Mouse (Mus musculus): Measurements from ENCODE around the gene Serpina3a.
"Not testable (repeated sequence)": the region's sequence is repeated elsewhere in the genome, so short reads cannot be mapped to it uniquely, and the experiment has no call there.

Serpina3a gene

DNA sequence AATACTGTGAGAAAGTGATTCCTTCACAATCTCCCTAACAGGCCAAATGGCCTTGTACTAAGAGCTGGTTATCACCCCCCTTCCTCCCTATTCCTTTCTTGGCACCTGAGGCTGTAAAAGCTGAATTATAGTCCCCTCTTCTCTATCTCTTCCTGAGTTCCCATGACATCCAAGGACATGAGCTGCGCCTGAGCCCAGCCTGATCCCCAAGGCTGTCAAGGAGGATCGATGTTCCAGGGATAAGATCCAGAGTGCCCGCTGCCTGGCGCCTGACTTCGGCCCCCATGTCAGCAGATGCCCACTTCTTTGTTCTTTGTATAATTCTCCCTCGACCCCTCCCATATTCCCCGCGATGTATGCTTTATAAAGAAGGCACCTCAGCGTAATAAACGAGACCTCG lies at the start of gene Serpina3a:
Gene Serpina3a (plus strand): TSS at position 392 of the 400 bp plus-strand sequence.
- not testable (repeated sequence) for DNase-seq

DNA sequence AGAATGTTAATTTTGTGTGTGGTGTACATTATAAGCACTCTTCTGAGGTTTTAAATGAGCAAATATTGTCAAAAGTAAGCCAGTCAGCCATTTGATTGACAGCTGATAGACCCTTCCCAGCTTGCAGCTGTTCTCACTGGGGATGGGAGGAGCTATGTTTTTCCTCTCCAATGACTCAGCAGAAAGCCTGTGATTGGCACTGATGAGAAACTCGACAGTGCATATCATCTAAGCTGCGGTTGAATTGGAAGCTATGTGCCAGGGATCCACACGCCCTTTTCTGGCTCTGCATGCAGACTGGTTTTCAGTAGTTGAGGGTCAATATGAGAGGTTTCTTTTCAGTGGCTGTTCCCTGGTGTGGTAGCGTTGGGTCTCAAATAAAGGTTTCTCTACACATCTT lies 48.0 kb upstream of the Serpina3a start:
- DNase-seq = no peak

DNA sequence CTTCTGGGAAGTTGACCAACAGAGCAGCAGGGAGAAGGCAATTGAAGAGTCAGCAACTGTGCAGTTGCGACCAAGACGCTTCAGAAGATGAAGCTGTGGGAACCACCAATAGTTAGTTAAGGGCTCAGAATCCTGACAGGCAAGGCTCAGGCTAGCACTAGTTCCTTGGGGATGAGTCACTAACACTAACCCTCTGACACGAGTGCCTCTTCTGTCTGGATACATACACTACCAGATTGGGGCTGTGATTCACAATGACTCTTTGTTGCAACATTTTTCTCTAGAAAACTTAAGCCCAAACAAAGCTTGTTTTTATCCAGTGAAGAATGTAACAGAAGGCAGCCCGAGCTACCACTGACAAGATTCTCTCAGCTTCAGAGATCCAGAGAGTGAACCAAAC lies 47.5 kb upstream of the Serpina3a start:
- DNase-seq = no peak

DNA sequence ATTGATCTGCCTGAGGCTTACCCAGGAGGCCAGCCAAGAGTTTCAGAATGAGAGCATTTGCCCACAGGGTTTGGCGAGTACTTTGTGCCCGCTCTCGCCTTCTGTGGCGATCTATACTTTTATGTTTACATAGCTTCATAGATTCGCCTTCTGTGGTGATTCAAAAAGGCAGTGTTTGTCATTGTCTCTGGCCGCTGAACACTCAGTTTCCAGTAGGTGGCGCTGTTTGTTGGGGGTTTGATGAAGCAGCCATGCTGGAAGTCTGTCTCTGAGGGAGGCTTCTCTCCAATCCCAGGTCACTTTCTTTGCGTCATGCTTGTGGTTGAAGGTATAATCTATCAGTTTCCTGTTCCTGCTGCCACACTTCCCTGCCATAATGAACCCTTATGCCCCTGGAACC lies 46.3 kb upstream of the Serpina3a start:
- peak; percentile 21 for DNase-seq

DNA sequence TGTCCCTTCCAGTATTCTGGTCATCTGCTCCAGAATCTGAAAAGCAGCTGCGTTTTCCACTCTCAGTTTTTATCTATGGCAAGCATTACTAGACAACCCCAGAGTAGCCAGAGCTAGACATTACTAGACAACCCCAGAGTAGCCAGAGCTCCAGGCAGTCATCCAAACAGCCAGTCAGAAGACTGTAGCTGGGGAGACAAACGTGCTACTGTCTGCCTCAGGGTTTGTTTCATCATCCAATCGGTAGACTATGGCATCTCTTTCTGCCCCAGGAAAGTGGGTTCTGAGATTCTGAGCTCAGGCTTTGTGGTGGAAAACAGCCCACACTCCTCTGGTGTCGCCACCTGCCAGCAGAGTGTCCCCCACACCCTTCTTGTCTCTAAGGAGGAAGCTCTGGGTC lies 45.0 kb upstream of the Serpina3a start:
- peak; percentile 24 for DNase-seq

DNA sequence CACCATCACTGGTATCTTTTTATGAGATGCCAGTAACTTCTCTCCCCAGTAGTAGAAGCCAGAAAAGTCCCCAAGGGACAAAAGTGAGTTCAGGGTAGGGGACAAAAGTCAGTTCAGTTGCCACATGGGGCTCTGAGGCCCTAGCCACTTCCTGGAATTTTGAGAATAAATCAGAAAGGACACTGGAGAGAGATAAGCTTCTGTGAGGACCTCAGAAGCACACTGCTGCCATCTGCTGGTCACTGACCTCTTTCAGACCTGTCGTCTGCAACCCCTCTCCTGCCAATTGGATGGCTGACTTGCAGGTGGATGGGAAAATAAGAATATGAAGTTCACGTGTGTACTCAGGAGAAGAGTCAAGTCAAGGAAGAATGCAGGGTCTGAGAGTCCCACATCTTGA lies 42.9 kb upstream of the Serpina3a start:
- peak; percentile 41 for DNase-seq

DNA sequence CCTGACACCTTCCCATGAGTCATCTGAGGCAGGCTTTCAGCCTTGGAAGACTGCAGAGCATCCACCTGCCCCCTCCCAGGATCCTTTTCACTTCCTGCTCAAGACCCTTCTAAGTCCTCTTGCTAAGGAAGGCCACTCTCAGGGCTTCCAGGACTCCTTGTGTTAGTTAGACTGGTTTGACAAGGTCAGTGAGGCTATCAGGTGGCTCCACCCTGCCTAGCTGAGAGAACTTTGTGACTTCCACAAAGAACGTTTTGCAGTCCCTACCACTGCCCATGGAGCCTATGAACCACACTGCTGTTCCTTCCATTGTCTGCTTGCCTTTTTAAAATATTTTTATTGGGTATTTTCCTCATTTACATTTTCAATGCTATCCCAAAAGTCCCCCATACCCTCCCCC lies 40.8 kb upstream of the Serpina3a start:
- DNase-seq = no peak

DNA sequence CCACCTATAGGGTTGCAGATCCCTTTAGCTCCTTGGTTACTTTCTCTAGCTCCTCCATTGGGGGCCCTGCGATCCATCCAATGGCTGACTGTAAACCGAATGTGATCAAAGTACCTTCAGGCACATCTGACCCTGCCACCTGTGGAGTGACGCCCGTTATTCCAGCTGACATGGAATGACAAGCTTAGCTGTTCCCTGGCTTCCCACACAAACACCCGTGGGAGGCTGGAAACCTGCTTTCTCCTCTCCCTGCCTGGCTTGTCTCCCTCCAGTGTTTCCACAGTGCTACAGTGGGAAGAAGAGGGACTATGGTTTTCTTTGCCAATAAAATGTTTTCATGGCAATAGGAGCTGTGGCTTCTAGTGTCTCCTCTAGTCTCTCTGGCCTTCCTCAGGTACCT lies 40.2 kb upstream of the Serpina3a start:
- DNase-seq = no peak

DNA sequence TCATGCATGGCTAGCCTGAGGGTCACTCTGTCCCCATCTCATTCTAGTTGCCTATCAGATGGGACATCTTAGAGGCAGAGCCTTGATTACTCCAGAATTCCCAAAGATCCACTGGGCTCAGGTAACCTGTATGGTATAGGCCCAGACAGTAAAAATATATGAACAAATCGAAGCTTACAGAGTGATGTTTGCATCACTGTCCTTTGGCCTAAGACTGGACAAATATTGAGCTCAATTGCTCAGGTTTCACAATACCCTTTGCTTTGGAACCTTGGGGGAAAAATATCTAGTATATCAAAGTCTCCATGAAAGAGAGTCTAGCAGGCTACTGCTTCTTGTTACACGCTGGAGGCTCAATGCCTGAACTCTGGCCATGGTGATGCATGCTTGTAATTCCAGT lies 22.4 kb upstream of the Serpina3a start:
- no peak for DNase-seq

DNA sequence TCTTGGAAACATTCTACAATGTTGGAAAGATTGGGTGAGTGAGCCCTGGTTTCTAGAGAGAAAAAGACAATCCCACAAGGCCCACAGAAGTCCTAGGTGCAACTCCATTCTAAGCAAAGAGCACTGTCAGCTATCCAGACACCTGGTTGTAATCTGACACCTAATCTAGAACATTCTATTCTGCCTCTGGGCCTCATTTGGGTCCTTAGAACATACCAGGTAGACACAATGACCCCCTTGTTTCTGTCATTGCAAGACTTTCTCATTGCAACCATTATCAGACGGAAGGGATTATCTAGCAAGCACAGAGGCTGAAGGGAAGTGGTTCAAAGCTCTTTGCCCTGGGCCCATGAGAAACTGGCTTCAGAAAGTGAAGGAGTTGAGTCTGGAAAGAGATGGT lies 21.2 kb upstream of the Serpina3a start:
- no peak for DNase-seq

DNA sequence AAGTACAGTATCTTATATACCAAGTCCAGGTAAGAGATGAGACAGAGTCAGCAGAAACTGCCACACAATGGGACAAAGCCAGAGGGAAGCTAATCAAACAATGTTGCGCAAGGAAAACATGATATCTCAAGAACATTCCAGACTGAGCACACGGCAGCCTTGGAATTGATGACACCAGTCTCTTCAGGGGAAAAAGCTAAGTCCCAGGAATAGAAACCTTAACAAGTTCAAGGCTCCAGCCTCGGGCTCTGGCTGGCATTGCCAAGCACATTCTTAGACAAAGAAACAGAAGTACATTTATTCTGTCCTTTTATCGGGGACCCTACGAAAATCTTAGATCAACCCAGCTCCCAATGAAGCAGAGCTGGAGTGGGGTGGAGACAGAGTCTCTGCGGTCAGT lies 11.8 kb upstream of the Serpina3a start, which contains the start of gene Serpina5:
Gene Serpina5 (plus strand): TSS at position 346 of the 400 bp plus-strand sequence.
- DNase-seq = no peak

DNA sequence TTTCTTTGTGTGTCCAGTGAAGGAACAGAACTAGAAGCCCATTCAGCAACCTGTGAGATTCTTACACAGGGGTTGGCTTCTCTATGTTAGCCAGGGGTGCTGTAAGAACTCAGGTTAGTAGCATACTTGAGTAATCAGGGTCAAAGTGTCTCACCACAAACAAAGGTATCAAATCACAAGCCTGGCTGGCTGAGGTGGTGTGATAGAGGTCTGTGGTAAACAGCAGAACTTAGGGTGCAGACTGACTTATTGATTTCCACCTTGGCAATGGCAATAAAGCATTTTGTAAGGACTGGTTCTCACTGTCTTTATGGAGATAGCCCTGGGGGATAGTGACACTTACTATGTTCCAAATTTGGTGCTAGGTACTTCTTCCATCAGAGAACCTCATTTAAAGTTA lies 6.7 kb upstream of the Serpina3a start:
- DNase-seq = no peak

DNA sequence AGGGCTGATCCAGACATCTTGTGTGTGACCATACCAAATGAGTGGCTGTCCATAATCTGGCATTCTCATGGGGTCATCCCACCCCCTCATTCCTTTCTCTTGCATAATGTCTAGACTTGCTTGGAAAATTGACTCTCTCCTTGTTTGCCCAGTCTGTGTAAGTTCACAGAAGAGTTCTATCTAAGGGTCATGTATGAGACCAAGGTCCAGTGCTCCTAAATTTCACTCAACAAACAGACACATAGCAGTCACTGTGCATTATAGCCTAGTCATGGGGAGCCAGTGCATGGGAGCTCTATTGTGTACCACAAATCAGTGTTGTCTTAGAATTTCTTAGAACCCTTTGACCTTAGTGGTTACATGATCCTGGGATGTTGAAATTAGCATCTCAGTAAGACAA lies 5.6 kb upstream of the Serpina3a start:
- DNase-seq = no peak

DNA sequence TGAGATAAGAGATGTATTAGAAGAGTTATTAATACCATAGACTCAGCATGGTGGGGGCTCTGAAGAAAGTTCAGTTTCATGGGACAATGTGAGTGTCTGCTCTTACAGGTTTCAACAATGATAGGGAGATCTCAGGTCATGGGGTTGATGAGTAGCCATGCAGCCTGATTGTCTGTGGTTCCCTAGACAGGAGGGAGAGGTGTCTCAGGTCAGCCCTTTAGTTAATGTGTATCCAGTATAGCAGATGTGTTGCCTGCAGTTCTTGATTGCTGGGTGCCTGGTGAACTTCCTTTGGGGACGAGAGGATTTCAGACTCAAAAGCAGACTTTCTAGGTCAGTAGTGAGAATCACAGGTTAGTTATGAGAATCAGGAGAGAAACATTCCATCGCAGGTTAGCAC lies 4.0 kb upstream of the Serpina3a start:
- no peak for DNase-seq

DNA sequence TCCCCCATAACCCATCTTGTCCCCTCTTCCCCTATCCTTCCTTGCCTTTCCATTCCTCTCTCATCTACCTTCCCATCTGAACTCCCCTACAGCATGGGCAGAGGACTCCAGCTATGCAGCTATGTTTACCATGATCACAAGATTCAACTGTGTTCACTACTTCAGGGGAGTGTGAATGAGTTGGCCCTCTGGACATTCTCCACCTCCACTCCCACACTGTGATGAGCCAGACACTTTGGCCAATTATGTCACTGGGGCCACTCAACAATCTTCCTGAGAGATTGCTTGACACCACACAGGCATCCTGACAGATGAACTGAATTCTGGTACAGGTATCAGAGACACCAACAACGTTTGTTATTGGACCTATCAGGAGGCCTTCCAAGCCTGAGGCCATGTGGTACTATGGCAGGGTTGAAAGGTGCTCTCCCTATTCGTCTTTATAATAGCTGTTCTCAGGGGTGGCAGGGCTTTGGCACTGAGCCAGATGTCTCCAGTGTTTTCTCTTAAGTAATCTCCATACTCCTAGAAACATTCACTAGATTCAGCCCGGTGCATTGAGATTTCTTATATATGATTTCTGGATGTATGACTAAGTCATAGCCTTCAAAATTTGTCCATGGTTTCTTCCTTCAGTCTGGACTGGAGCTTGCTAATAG lies 2.5 kb downstream of the Serpina3a start:
- no peak for DNase-seq

DNA sequence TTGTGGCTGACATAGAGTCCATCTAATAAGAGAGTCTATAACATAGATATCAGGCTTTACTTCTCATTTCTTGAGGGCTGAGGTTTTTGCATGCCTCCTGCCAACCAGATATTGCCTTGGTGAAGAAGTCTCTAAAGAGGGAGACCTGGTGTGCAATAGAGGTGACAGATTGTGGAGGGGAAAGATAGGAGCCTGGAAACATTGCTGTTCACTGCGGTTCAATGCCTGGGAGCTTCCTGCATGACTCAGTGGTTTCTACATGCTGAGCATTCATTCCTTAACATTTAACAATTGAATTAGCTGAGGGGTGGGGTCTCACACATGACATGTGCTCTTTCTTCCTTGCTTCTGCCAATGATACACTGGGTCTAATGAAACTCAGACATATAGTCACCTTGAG lies 10.6 kb downstream of the Serpina3a start:
- DNase-seq = no peak

DNA sequence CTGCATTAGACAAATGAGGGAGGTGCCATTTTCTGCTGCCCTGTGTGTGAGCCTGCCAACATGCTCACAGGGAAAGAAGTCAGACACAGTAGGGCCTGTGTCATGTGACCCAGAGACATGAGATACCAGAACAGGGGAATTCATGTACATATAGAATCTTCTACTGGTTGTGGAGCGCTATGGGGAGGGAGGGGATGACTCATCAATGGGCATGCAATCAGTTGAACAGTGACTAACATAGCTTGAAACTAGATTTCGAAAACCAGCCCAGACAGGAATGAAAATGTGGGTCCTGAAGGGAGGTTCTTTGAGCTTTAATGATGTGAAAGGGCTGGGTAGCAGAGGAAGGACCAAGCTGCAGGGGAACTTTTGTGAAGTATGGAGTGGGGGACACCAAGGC lies 11.5 kb downstream of the Serpina3a start:
- no peak for DNase-seq

DNA sequence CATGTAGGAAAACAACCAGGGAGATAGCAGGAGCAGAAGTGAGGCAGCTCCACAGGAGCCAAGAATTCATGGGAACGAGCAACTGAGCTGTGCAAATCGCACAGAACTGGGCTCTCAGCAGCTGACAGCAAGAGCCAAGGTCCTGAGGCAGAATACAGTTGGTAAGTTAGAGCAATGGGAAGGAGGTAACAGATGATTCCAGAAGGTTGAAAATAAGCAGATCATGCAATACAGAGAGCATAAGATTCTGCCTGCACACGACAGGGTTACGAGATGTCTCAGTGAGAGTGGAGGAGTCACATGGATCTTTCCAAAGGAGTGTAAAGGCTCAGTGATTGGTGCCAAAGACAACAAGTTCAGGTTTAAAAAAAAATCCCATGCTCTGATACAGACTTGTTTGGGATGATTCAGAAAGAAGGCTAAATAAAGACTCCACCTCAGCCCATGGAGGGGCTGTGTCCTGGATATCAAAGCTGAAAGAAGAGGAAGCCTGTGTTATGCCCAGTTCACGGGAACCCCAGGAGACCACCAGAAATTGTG lies 12.6 kb downstream of the Serpina3a start:
- DNase-seq = no peak

DNA sequence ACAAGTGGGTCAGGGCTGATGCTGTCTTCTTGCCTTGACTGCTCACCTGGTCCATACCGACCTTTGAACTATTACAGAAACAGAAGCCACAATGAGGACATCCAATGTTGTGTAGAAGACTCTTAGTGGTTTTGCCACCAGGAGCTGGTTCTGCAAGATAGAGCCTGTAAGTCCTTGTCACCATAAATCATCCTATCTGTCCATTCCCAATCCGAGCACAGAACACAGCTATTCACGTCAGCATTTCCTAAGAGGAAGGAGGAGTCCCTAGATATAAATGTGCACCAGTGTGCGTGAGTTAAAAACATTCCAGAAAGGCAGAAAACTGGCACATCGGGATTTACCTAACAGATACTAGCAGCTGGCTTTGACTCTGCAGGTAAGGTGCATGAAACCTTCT lies 15.2 kb downstream of the Serpina3a start, which contains the start of gene Serpina3b:
Gene Serpina3b (plus strand): TSS at position 301 of the 400 bp plus-strand sequence.
- DNase-seq = no peak

DNA sequence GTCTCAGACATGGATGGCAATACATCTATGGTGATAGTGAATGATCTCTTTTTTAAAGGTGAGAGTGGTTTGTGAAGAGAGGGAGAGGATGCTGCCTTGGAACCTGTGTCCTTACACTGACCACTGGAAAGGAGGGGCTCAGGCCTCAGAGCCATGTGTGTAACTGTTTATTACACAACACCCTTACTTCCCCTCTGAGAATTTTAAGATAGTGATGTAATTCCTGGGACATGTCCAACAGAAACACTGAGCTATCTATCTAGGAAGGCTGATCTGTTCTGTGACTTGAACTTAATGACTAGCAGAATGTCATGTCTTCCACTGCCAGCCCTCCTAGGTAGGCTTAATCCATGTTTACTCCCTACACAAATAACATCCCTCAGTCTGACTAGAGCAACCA lies 18.5 kb downstream of the Serpina3a start:
- DNase-seq = no peak

DNA sequence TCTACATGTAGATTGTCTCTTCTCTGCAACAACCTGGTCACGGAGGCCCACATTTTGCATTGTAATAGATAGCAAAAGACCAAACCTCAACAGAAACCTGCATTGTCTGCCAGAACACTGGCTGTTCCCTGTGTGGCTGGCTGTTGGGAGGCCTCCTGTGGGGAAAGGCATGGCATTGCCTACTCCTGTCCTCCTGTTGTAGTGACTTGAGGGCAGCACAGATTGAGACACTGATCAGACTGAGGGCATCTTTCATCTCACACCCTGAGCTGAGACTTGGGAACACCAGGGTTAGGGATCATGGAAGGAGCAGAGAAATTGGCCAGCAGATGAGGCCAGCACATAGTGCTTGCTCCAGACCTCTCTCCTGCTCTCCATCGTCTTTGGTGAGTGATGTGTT lies 25.7 kb downstream of the Serpina3a start:
- no peak for DNase-seq

DNA sequence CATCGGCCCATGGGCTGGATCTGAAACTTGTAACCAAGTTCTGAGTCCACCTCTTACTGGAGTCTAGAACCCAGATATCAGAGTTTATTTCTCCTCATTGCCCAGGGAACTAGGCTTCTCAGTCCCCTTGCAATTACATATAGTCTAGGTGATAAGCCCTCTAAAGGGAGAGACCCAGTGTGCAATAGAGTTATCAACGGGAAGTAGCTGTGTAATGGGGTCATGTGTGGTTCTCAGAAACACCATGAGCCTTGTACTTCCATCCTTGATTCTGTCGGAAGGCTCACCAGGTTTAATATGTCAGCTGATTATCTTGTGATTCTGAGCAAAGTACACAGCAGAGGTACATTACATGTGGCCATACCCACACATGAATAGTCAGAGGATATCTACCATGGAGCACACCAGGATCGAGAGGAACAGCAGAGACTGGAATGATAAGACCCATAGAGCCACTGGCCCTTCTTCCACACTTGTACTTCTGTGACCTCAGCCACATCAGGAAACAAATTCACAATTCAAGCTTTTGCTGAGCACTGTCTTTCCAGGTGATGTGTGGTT lies 28.1 kb downstream of the Serpina3a start:
- no peak for DNase-seq

DNA sequence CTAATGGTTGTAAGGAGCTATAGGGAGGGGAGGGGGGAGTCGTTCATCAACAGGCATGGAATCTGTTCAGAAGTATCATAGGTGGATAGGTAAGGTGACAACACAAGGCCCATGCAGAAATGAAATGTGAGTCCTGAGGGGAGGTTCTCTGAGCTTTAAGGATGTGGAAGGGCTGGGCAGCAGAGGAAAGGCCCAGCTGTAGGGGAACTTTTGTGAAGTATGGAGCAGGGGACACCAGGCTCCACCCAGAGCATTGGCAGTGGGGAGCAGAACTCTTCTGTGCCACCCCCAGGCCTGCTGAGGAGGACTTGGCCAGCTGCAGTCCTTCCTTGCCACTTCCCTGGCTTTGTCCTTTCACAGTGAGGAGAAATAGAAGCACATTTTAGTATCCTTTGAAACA lies 29.0 kb downstream of the Serpina3a start:
- no peak for DNase-seq

DNA sequence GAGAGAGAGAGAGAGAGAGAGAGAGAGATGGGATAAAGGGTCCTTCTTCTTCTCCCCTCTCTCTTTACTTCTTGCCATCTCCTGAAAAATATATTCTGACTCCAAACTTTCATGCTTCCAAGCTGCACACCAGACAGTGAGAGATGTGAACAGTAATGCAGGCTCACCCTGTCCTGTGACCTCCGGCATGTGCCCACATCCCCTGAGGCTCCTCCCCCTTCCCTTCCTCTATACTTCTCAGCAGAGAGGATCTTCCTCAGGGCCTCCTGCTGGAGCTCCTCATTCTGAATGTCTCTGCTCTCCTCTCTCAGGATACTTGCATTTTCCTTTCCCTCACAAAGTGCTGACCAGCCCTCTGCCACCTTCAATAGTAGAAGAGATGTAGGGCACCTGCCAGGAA lies 29.9 kb downstream of the Serpina3a start:
- no peak for DNase-seq

DNA sequence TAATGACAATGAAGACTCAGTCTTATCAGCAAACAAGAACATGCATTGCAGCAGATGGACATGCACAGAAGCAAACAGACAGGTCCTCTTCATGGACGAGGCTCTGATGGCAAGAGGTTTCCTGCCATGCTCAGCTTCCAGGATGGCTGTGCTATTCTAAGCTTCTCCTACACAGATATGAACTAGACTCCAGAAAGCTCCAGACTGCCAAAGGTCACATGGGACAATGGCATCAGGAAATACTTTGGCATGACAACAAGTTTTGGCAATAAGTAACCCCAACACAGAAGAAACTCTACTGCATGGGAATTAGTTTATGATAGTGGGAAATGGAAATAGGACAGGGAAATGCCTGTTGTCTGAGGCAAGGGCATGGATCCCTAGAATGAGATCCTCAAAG lies 30.8 kb downstream of the Serpina3a start:
- DNase-seq = no peak

Measured in cerebellum, adult 11 months (tissue).